Mouse (Mus musculus): Measurements from ENCODE around the gene Rgl2.

DNA sequence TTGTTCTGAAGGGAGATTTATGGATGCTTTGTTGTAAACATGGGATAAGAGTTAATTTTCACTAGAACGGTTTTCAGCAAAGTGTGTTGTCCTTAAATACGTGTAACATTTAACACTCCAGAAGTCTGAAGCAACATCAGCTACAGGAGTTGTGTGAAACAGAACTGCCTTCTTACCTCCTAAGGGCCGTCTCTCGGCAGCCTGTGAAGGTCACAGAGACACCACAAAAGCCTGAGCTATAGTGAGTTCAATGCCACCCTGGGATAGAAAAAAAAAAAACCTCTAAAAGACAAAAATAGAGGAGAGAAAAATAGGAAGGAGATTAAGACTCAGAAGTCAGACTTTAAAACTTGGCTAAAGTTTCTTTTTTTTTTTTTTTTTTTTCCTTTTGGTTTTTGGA is 27.3 kb upstream of the Rgl2 start:
- no peak for TF ChIP-seq POLR2A (IDR thresholded peaks at IDR 0.05; ENCODE audit: borderline replicate concordance, insufficient read depth, low read length)
- TF ChIP-seq CTCF (IDR thresholded peaks at IDR 0.05; ENCODE audit: borderline replicate concordance, insufficient read depth, low read depth, low read length), result no peak

All from cerebellum, adult 2 months (tissue).